In the genomic region with DNA sequence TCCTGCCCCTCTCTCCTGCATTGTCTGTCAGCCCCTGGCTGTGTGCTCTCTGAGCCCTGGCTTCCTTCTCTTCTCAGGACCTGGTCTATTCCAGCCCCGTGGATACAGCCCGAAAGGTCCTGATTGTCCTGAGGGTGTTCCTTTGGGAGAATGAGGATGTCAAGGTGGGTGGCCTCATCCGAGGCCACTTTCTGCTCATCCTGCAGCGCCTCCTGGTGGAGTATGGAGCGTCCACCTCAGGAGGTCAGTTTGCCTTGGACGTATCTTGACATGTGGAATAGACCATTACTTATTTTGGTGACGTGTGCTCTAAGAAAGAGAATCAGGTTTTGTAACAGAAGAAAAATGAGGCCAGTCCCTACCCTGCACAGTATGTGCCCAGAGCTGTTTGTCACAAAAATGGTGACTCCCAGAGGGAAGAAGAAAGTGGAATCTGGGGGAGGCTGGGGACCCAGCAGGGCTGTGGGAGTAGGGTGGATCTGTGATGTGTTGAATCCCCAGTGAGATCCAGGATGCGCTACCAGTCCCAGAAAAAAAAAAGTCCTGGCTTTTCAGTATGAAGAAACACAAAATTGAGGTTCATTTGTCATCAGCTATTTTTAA, we compare ENCODE assay signal across 8 mouse cellular contexts. TPM values are rescaled to one million over a fixed set of nuclear protein-coding genes. Genes with fewer than 3 reads are reported as not detected.
DNase-seq lines count a peak whose midpoint lies in the region; ATAC-seq lines count a peak whose summit lies in the region.

No protein-coding gene starts in this region.

- peak; percentile 68 for DNase-seq in cerebellum, adult 11 months
- peak; percentile 62 to 66 for DNase-seq in left cerebral cortex, adult 18-20 months (ENCODE audit: low spot score in 2 of 2)
- no peak for DNase-seq in left cerebral cortex, adult 11 months (ENCODE audit: low spot score)
- peak; percentile 54 to 64 for DNase-seq in adrenal gland, adult 18-20 months (ENCODE audit: low spot score in 2 of 2)
- peak; percentile 77 for DNase-seq in embryo, embryonic 10 days (ENCODE audit: low spot score)
- DNase-seq in layer of hippocampus, postnatal 36 days: peak; percentile 53 to 61
- peak; percentile 50 to 63 for DNase-seq in right cerebral cortex, adult 2 months (ENCODE audit: low spot score in 2 of 2)

- ATAC-seq in cerebellum, adult (ENCODE audit: insufficient number of reproducible peaks, low FRiP score, low TSS enrichment): no peak

RNA-seq across cellular contexts. Expression of a gene that starts 20.7 kb away (rescaled TPM):
- 10 to 100 TPM; 11.1 to 12.6 TPM for total RNA-seq in left cerebral cortex, adult 18-20 months (2021)
- 1 to 10 TPM; 6.7 to 8.9 TPM for total RNA-seq in adrenal gland, adult 18-20 months (2021)
- total RNA-seq in layer of hippocampus, postnatal 36 days (2021): 10 to 100 TPM; 11.5 to 15.3 TPM

RNA-seq across cellular contexts. Expression of a gene that starts 37.3 kb away (rescaled TPM):
- 1 to 10 TPM; 3.7 to 4.0 TPM for total RNA-seq in left cerebral cortex, adult 18-20 months (2021)
- total RNA-seq in adrenal gland, adult 18-20 months (2021): 1 to 10 TPM in 1 of 2 experiments, under 1 TPM in 1; 0.58 to 4.1 TPM
- total RNA-seq in layer of hippocampus, postnatal 36 days (2021): under 1 TPM; 0.17 to 0.30 TPM

RNA-seq across cellular contexts. Expression of a gene that starts 39.9 kb away (rescaled TPM):
- total RNA-seq in left cerebral cortex, adult 18-20 months (2021): 100 to 1,000 TPM; 213 to 223 TPM
- total RNA-seq in adrenal gland, adult 18-20 months (2021): 100 to 1,000 TPM in 1 of 2 experiments, 10 to 100 TPM in 1; 79.3 to 109 TPM
- total RNA-seq in layer of hippocampus, postnatal 36 days (2021): 100 to 1,000 TPM; 156 to 167 TPM

RNA-seq across cellular contexts. Expression of a gene that starts 48.1 kb away (rescaled TPM):
- total RNA-seq in left cerebral cortex, adult 18-20 months (2021): not detected
- total RNA-seq in adrenal gland, adult 18-20 months (2021): not detected
- total RNA-seq in layer of hippocampus, postnatal 36 days (2021): not detected

RNA-seq across cellular contexts. Expression of a gene that starts 59.7 kb away (rescaled TPM):
- 100 to 1,000 TPM; 117 to 125 TPM for total RNA-seq in left cerebral cortex, adult 18-20 months (2021)
- 10 to 100 TPM; 80.5 to 99.1 TPM for total RNA-seq in adrenal gland, adult 18-20 months (2021)
- total RNA-seq in layer of hippocampus, postnatal 36 days (2021): 100 to 1,000 TPM; 107 to 110 TPM
